Mouse (Mus musculus) liver, postnatal 0 days (tissue): ENCODE data around the gene Ntrk3.

Source experiments
- CTCF ChIP-seq: sonication (generic); IDR thresholded peaks from 2 replicates; pipeline ENCODE4 v1.5.1; 2016; ENCODE audit warnings: antibody characterized with exemption, low read depth
- EP300 ChIP-seq: IDR thresholded peaks from 2 replicates; pipeline ENCODE4 v1.6.1; 2016; ENCODE audit warnings: antibody characterized with exemption, low read depth, mild to moderate bottlenecking

DNA sequence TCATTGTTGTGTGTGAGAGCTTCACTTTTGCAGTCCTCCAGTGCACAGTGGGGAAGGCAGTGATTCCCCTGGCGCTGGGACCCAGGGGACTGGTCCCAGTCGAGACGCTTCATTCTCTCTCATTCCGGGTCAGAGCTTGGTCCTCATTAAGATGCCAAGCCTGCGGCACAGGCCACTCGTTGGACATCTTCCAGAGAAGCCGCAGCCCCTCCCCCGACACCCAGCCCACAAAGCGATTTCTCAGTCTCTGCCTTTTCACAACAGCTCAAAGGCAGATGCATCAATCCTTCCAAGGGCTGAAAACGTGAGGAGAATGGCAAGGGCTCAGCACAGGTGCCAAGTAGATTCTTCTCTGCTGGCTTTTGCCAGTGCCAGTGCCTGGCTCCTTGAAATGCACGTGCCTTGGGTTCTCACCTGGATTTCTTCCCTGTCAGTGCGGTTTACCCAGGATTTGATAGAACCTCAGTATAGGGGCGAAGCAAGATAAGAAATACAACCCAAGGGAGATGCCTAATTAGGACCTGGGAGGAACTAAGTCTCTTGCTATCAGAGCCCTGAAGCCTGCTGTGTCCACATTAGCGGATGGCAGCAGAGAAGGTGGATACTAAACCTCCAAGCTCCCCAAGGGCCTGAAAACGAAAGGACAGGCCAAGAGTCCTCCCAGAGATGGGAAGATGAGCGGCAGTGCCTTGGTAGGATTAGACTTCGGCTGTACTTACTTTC is 546.7 kb downstream of the Ntrk3 start:
- TF ChIP-seq CTCF: no peak
- no peak for TF ChIP-seq EP300
